Mouse (Mus musculus): ENCODE measurements around the gene Insrr.

GRCm38 (mm10) chr3:87785156-87785555 is 11.6 kb upstream of the Insrr start:
- no peak for TF ChIP-seq CTCF (IDR thresholded peaks at IDR 0.05; ENCODE audit: borderline replicate concordance, control insufficient read depth, extremely low read depth, insufficient read depth, low read length, poor library complexity)
- no peak for TF ChIP-seq POLR2A (IDR thresholded peaks at IDR 0.05; ENCODE audit: control insufficient read depth, extremely low read depth, insufficient read depth, low read length, poor library complexity)
